Mouse (Mus musculus) cerebellum, adult 2 months (tissue): Measurements from ENCODE around the gene Tmed1.

Source experiments
- CTCF ChIP-seq: fragments of 200-500 bp; IDR thresholded peaks from 2 replicates; pipeline ENCODE4 v1.5.1; 2011; ENCODE audit warnings: low read depth, mild to moderate bottlenecking, control low read depth, low read length, moderate library complexity, borderline replicate concordance; ENCODE audit not compliant: insufficient read depth
- POLR2A ChIP-seq: fragments of 200-500 bp; IDR thresholded peaks from 2 replicates; pipeline ENCODE4 v1.6.1; 2011; ENCODE audit warnings: low read length, control low read depth, borderline replicate concordance; ENCODE audit not compliant: insufficient read depth

- TF ChIP-seq POLR2A (no peak), CTCF (no peak)
These were observed 47.5 kb upstream of the Tmed1 start for GRCm38 (mm10) chr9:21557556-21557955.
